Mouse (Mus musculus) frontal cortex, adult 2 months (tissue): ENCODE measurements around the gene Hacl1. TPM values are rescaled to one million over a fixed set of nuclear protein-coding genes. Genes with fewer than 3 reads are reported as not detected.

Experiments
- DNase-seq, 2 experiments: peaks; one replicate each; pipeline ENCODE4 v3.0.0; 2022; ENCODE audit warnings: low spot score in 1 of 2; ENCODE audit errors: extremely low spot score in 1 of 2
- polyA plus RNA-seq: library from polyadenylated mRNA; depleted of rRNA; stranded (reverse); fragments of >200 nt; gene quantifications from 2 replicates; pipeline ENCODE4 v1.2.3, GENCODE M21; 2012

The Hacl1 gene
- polyA plus RNA-seq, 1 experiment = 10.6 TPM

DNA sequence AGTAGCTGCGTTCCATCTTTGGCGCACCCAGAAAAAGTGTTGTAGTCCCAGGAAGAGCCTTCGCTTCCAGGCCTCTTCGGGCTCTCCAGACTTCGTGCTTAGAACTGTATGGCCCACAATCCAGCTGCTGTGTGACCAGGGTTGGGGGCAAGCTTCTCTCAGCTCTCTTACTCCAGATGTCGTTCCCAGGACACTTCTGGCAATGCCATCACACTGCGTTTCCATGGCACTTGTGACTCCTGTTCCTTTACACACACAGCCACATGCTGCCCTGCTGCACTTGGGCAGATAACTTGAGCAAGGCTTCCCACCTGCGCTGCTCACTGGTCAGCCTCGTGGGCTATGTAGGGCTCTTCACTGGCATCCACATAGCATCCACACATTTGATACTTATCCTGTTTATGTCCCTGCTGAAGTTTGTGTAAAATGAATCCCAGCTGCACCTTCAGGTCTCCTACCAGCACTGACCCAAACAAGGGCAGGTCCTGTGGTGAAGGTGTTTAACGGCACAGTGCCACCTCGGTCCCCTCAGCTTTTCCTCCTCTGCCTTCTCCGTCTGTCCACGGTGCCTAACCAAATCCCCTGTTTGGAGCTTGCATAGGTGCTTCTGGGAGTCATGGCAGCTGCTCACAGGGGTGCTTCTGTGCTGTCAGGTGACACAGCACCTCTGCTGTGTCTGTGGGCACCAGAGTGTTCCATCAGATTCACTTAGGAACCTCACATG, 22.5 kb upstream of the Hacl1 start:
- DNase-seq = no peak

DNA sequence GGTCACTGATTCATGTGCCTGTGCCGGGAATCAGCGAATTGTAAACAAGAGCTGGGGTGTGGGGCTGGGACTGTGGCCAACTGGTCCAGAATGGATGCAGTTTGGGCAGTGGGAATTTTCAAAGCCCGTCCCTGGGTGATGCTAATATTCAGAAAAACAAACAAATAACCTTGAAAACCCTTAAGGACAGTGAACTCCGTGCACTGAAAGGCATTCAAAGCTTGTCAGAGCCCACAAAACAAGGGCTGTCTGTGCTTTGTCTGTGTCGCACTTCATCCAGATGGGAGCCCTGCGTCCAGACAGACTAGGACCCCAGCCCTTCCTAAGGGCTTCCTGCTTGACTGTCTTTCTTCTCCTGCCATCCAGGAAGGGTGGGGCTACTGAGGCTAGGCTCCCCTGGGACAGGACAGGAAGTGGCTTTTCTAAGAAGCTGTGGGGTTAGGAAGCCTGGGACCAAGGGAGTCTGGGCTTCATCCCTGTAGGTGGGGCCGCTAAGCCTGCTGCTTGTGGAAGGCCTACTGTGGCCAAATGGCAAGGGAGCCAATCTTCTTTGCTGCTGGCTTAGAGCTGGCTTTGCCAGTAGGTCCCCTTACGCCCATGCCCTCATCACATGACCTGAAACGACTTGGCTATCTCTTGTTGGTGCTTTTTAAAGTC, 21.6 kb upstream of the Hacl1 start:
- no peak for DNase-seq

DNA sequence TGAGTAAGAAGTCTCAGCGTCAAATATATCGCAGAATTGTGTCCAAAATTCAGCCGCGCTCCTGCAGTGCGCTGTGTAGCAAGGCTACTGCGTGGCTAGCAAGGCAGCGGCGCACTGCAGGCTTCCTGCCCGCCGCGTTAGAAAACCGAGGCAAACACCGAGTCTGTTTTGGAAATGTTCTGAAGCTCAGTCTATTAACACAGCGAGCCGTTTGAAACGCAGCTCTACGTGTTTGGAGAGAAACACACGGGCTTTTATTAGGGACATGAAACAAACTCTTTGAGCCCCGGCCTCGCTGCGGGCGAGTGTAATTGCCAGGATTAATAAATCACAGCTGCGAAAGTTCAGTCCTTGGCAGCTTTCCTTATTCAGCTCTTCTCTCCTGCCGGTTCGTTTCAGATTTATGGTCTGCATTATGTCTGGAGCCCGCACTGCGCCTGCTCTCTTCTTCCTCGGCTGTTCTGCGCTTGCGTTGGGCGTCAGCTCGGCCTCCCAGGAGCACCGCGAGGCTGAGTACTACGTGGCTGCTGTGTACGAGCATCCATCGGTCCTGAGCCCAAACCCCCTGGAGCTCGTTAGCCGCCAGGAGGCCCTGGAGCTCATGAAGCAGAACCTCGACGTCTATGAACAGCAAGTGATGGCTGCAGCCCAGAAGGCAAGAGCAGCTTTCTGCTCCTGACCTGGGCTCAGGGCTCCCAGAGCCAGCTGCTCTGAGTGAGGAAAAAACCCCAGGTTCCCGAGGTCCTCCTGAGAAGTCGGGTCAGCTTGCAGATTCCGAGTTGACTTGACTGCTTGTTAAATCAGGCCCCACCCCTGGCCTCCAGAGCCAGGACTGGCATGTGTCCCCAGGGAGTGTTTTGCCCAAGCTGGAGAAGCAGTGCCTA, 20.8 kb upstream of the Hacl1 start:
- peak; percentile 83 to 91 for DNase-seq

DNA sequence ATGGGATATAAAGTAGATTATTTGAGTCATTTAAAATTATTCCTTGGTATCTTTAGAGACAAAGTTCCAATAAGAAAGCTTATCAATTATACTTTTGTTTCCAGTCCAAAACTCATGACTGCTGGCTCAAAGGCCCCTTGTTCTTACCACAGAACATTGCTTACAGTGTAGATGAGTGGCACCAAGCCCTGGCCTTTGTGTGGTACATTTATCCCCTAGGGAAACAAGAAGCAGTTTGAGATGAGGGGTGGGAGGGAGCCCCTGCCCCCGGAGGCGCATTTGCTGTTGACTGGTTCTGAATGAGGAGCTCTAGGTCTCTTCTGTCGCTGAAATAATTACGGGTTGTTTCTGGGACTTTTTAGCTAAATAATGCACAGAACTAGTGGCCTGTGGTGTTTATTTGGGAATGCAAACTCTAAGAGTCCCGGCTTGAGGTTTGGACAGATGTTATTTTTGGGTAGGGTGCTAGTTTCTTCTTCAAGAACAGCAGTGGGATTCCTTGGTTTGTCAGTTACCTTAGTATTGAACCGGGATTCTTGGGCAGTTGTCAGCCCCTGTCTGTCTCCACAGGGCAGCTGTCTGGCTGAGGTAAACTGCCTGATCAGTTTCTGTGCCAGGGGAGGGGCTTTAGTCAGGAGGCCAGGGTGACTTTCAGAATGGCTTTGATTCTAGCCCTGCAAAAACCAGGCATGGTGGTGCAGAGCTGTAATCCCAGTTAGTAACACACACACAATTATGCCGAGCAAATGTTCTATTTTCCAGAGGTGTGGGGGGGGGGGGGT, 19.4 kb upstream of the Hacl1 start:
- no peak for DNase-seq

DNA sequence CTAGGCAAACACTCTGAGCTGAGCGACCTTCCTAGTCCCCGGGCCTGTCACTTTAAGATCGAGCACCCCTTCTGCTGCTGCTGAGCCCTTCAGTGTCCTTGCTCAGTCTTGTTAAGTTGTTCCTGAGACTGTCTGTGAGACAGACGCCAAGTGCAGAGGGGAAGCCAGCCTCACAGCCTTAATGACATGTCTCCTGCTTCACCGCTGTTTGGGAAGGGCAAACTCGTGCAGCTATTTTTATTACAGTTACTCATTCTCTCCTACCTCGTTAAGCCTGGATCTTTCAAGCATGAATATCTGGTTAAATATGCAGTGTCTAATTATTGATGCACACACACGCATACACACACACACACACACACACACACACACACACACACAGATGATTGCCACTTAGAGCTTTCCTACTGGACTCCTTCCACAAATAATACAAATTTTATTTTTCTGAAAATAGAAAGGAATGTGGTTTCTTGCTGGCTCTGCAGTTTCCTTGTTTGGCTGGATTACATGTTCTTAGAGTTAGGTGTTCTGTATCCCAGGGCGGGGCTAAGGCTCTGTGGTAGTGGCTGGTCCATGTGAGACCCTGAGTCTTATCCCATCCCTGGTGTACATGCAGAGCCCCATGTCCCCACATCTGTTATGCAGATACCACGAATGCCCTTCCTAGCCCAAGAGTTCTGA, 18.6 kb upstream of the Hacl1 start:
- no peak for DNase-seq

DNA sequence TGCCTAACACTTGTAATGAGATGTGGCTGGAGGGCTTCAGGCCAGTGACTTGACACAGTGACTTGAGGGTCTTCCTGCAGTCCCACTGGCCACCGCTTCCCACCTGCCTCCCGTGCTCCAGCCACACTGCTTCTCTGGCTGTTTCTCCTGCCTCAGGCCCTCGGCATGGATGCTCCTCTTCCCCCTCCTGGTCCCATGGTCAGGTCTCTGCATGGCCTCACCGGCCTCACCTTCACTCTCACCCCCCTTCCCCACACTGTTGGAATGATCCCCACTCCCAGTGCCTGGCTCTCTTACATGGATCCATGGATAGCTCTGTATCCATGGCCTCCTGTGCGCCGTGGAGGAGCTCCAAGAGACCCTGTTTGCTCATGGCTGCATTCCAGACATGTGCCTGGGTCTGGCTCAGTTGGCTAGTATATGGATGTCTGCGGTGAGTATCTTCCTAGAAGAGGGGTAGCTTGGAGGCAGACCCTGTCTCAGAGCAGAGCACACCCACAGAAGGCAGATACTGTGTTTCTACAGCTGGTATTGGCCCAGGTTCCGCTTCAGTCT, 17.1 kb upstream of the Hacl1 start:
- no peak for DNase-seq

DNA sequence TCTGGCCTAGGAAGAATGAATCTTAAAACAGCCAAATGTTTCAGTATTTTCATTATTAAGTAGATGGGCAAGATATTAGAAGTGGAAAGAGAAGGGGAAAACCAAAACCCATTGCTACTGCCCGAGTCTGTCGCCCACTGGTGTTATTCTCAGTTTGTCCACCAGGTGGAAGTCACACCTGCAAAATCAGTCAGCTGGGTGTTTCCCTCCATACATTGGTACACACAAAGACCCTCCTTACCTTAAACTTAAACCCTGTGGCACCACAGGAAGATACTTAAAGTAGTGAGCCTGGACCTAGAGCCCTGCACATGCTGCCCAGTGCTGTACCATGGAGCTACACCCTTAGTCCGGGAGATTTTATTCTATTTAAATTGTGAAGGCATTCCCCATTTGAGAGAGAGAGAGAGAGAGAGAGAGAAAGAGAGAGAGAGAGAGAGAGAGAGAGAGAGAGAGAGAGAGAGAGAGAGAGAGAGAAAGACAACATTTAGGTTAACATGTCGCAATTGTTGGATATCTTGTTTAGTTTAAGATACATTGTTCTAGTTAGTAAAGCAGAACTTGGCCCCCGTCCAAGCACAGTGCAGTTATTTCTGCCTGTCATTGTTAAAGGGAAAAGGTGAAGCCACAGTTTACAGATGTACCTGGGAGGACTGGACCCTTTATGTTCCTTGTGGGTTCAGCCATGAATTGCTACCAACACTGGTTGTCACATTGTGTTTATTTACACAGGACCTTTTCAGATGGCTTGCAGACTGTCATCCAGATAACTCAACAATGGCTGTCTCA, 16.0 kb upstream of the Hacl1 start:
- peak in 1 of 2 experiments; percentile 92 for DNase-seq

DNA sequence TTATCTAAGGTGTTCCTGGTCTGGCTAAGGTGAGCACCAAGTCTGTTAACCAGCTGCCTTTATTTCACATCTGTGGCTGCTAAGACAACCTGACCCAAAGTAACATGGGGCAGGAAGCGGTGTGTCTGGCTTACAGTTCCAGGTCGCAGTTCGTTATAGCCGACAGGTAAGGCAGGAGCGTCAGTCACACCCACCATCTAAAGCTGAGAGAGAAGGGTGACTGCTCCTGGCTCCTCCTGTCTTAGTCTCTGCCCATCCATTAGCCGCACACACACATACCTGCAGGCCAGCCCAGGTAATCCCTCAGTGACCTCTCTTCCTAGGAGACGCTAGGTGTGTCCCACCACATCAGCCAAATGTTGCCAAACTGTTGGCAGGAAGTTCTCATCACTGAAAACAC, 15.3 kb upstream of the Hacl1 start:
- DNase-seq = no peak

DNA sequence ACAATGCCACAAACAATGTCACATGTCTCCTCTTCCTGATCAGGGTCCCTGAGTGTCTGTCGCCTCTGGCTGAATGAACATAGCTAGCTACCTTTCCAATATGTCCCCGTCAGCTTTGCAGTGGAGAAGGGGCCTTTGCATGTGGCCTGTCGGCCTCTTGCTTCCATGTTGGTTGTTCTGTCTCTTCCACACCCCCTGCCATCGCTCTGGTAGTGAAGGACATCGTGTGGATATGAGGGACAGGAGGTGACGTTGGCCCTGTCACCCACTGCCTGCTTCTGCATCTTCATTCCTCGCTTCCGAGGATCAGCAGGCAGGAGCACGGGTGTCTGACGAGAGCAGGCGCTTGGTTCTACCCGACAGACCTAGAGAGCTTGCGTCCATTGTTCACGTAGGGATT, 14.3 kb upstream of the Hacl1 start:
- no peak for DNase-seq

DNA sequence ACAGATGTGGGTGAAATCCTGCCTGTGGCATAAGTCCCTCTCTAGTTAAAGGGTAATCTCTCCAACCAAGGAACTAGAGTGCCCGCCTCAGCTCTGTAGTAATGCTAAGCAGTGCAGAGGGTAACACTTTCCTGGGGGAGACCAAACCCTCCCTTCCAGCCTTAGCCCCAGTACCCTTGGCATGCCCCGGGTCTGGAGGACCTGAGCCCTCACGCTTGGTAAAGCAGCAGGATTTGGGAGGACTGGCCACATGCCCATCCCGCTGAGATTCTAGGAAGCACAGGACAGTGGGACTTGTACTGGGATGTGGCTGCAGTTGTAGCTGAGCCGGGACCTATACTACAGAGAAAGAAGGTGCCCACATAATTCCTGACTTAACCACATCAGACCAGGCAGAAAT, 13.7 kb upstream of the Hacl1 start:
- no peak for DNase-seq

DNA sequence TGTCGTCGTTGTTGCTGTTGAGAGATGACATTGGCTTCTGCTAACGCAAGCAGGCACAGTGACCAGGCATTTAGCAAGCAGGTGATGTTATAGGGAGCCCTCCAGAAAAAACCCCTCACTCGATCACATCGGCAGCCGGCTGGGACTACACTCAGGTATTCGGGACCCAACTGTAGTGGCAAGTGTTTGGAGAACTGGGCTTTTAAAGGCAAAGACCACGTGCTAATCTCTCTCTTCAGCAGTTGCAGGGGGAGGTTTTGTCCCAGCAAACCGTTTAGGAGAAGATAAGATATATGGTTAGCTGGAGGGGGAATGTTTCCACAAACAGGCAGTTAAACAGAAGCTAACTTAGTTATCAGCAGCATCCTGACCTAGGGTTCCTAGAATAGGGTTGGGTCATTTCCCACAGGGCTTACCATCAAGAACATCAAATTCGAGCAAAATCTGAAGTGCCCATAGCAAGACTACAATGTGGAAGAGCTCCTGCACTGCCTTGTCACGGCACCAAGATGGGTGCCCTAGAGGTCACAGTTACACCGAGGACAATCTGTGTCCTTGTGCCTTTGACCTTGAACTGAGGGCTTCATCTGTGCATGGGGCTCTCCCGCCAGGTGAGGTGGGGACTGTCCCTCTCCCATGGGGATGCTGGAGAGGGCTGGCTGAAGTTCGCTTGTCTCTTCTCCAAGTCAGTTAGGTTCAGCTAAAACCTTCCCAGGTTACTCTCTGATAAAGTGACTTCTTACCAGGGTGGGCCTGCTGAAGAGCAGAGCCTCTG, 12.2 kb upstream of the Hacl1 start:
- DNase-seq = no peak

DNA sequence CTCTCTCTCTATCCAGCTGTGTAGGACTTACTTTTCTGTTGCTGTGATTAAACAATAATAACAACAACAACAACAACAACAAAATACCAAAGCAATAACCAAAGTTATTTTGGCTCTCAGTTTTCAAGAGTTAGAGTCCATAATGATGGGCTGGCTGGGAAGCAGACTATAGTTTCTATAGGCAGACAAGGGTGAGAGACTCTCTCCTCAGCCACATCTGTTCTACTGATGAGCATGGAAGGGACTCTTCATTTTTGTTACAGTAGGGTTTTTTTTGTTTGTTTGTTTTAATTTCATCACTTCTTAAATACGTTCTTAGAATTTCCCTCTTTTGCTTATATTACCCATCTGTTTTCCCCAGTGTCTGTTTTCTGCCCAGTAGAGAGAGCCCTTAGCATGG, 11.5 kb upstream of the Hacl1 start:
- no peak for DNase-seq

DNA sequence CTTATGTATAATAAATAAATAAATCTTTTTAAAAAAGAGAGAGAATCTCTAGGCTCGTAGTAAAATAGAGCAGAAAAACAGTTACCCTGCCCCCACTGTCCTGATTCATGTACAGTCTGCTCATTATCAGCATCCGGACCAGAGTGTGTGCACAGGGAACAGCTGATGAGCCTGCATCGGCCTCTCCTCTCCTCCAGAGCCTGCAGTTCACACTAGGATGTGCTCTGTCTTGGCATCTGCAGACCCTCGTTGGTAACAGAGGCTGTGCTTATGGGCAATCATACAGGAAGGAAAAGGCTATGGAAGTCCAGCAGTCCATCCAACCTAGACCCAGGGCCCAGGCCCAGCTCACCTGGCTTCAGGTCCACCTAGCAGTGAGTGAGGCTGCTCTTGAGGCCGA, 11.0 kb upstream of the Hacl1 start:
- no peak for DNase-seq

DNA sequence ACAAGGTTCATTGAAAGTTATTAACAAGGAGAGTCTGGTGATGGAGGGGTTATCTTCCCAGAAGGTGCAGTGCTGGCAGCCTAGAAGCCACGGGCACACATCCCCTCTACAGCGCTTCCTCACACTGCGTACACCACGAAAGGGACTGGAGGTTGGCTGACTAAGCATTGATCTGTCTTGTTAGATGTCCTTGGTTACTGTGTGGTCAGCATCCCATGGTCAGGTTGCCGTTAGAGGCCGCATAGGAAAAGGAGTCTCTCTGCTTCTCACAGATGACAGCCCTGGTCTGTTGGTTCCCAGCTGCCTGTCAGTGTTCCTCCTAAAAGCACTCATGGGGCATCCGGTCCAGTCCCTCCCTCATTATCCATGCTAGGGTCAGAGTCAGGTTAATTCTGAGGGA, 10.1 kb upstream of the Hacl1 start:
- DNase-seq = no peak

DNA sequence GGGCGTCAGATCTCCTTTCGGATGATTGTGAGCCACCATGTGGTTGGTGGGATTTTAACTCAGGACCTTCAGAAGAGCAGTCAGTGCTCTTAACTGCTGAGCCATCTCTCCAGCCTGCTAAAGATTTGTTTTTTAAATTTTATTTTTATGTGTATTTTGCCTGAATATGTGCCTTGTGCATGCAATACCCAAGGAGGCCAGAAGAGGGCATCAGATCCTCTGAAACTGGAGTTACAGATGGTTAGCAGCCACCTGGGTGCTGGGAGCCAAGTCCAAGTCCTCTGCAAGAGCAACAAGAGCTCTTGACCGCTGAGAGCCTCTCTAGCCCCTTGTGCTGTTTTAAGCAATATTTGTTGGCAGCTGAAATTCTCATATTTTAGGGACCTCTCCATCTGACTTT, 9.3 kb upstream of the Hacl1 start:
- DNase-seq = no peak

DNA sequence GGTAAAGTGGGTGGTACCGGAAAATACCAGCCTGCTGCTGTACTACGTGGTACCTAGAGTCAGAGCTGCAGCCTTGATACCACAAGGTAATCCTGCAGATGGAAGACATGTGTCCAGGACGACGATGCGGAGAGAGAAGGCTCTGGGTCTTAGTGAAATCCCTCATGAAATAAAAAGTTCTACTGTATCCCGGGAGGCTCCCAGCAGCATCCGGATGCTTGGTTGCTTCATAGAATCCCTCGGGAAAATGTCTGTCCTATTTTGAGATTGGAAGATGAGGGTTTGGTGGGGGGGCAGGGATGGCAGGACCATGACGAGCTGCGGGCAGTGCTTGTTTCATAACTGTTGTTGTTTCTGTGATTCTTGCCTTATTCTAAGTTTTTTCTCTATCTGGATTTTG, 6.9 kb upstream of the Hacl1 start:
- no peak for DNase-seq

DNA sequence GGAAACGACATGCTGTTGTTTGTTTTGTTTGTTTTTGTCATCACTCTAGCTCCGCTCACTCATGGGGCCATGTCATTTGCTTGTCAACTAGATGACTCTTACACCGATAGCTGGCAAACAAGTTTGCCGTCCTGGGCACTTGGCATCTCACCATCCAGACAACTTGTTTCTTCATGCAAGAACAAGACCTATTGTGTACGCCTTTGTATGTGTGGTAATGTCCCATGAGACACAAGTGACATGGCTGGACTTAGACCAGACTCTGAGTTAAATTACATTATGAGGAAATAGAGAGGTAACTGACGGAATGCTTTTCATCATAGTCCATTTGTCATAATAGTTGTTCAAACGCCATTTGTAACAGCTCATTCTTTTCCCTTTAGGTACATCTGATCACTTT, 4.8 kb upstream of the Hacl1 start:
- no peak for DNase-seq

DNA sequence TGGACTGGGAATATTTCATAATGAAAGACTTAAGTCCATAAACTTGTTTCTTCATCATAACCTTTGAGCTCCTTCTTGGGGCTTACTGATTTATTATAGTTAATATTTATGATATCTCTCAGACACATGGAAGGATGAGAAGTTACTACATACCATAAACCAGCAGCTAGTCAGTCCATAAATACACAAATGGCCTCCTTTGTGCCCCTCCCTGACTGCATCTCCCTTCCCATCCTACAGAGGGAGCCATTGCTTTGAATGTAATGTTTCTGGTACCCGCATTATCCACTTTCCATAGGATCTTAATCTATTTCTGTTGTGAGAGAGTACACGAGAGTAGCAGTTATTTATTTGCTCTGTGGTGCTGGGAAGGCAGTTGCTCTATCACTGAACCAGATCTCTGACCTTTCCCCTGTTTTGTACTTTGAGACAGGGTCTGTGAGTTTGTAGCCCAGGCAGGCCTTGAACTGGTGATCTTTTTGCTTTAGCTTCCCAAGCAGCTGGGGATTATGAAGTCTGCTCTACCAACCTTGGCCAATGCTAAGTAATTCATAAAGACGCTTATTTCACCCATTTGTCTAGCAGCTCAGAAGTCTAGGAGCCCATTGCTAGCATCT, 4.0 kb upstream of the Hacl1 start:
- no peak for DNase-seq
